Mouse (Mus musculus): ENCODE data around the gene Efhc1. TPM values are rescaled to one million over a fixed set of nuclear protein-coding genes. Genes with fewer than 3 reads are reported as not detected.

Gene Efhc1
- polyA plus RNA-seq (2012; rRNA removed): 0.55 and 2.6 TPM in 2 replicates

DNA sequence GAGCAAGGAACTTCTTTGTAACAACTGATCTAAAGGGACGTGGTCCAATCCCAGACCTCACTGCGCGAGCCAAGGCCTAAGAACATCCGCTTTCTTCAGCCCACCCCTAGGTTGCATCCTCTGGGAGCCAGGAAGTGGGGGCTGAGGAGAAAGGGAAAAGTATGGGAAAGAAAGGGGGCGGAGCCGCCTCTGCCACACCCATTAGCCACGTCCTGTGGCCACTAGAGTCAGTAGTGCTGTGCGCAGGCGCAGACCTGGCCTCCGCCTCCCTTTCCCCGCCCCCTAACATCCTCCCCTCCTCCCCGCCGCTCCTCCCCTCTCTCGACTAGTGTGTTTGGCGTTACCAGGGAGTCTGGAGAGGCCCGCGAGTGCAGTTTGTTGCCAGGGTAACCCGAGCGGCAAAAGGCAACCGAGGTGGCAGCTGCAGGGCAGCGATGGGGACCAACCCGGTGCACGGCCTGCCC lies at the start of gene Efhc1:
Gene Efhc1 (plus strand): TSS at position 327 of the 464 bp plus-strand sequence.
- no peaks in the 10 kb centered on the region for H3K27me3 ChIP-seq (ENCODE audit: control insufficient read depth, insufficient read depth, low read length)
- peaks cover 11% of the 10 kb centered on the region for H3K4me1 ChIP-seq (replicated peaks; ENCODE audit: control insufficient read depth, insufficient read depth, low read length)
- H3K4me3 ChIP-seq (ENCODE audit: control insufficient read depth, insufficient read depth, low read length): peak within 1 kb of the TSS; percentile 42
- no peak for TF ChIP-seq CTCF (IDR thresholded peaks at IDR 0.05; ENCODE audit: borderline replicate concordance, control insufficient read depth, extremely low read depth, insufficient read depth, low read length, poor library complexity)
- no peak; the same call in 1 of the 2 replicates for TF ChIP-seq POLR2A (IDR thresholded peaks at IDR 0.05; ENCODE audit: control insufficient read depth, extremely low read depth, insufficient read depth, low read length, poor library complexity)
- no peaks in the 10 kb centered on the region for H3K36me3 ChIP-seq (ENCODE audit: control insufficient read depth, insufficient read depth, low read length)
- WGBS: 9% methylated on average over 22 of the region's 23 CpGs
- H3K27ac ChIP-seq (ENCODE audit: control insufficient read depth, insufficient read depth, low read length): no peak within 1 kb of the TSS
- DNase-seq: peak; percentile 85

DNA sequence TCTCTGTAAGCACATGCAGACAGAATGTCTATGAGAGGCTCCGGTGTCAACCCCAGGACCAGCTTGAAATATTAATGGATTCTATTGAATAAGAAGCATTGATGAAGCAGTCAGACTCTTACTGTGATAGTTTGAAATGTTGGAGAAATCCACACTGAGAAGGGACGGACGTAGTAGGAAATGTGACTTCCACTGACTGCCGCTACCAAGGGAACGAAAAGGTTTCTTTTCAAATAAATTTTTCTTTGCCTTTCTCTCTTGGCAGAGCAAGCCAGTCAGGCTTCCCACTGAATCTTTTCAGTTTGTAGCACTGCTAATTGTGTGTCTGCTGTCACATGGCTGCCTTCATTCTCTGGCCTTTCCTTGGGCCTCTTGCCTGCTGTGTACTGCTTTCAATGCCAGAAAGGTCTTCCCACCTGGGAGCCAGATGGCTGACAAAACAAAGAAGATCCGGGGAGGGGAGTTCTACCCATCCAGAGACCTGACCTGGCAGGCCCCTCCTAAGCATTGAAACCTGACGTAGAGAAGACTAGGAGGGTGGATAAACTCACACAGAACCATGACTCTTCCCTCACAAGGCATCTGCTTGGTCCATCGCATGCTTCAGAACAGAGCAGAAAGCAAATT lies 45.8 kb upstream of the Efhc1 start:
- TF ChIP-seq CTCF (IDR thresholded peaks at IDR 0.05; ENCODE audit: borderline replicate concordance, control insufficient read depth, extremely low read depth, insufficient read depth, low read length, poor library complexity) (no peak), POLR2A (IDR thresholded peaks at IDR 0.05; ENCODE audit: control insufficient read depth, extremely low read depth, insufficient read depth, low read length, poor library complexity) (no peak)
- Histone ChIP-seq H3K4me1 (replicated peaks; ENCODE audit: control insufficient read depth, insufficient read depth, low read length) (no peaks in the 10 kb centered on the region), H3K27ac (ENCODE audit: control insufficient read depth, insufficient read depth, low read length) (no peak overlapping the region), H3K36me3 (ENCODE audit: control insufficient read depth, insufficient read depth, low read length) (no peaks in the 10 kb centered on the region), H3K27me3 (ENCODE audit: control insufficient read depth, insufficient read depth, low read length) (no peaks in the 10 kb centered on the region), H3K4me3 (ENCODE audit: control insufficient read depth, insufficient read depth, low read length) (no peak overlapping the region)
- WGBS: 97% methylated on average over 8 of the region's 8 CpGs
- DNase-seq: no peak

DNA sequence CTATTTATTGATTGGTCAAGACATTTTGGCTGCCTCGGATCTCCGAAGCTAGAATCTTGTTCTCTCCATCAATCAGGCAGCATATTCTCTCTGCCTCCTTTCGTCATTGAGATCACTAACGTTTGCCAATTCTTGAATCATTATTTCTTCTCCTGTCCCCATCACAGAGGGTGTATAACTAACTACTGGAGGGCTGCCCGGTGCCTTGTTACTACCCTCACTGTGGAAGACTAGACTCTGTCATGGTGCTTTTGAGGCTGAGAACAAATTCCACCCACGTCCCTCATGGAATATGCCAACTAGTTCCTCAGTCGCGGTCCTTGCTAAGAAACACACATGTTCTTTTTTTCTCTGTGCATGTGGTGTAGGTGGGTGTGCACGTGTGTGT lies 45.3 kb upstream of the Efhc1 start:
- TF ChIP-seq CTCF (IDR thresholded peaks at IDR 0.05; ENCODE audit: borderline replicate concordance, control insufficient read depth, extremely low read depth, insufficient read depth, low read length, poor library complexity) (no peak), POLR2A (IDR thresholded peaks at IDR 0.05; ENCODE audit: control insufficient read depth, extremely low read depth, insufficient read depth, low read length, poor library complexity) (no peak)
- no peaks in the 10 kb centered on the region for H3K27me3 ChIP-seq (ENCODE audit: control insufficient read depth, insufficient read depth, low read length)
- no peaks in the 10 kb centered on the region for H3K4me1 ChIP-seq (replicated peaks; ENCODE audit: control insufficient read depth, insufficient read depth, low read length)
- no peak overlapping the region for H3K4me3 ChIP-seq (ENCODE audit: control insufficient read depth, insufficient read depth, low read length)
- no peaks in the 10 kb centered on the region for H3K36me3 ChIP-seq (ENCODE audit: control insufficient read depth, insufficient read depth, low read length)
- no peak overlapping the region for H3K27ac ChIP-seq (ENCODE audit: control insufficient read depth, insufficient read depth, low read length)
- no peak for DNase-seq
- 96% methylated on average over 9 of the region's 9 CpGs for WGBS

GRCm38 (mm10) chr1:20908541-20908940 lies 42.9 kb upstream of the Efhc1 start:
- Histone ChIP-seq H3K27ac (ENCODE audit: control insufficient read depth, insufficient read depth, low read length) (no peak overlapping the region; the same call in 1 of the 2 replicates), H3K4me3 (ENCODE audit: control insufficient read depth, insufficient read depth, low read length) (no peak overlapping the region), H3K36me3 (ENCODE audit: control insufficient read depth, insufficient read depth, low read length) (no peaks in the 10 kb centered on the region), H3K27me3 (ENCODE audit: control insufficient read depth, insufficient read depth, low read length) (no peaks in the 10 kb centered on the region), H3K4me1 (replicated peaks; ENCODE audit: control insufficient read depth, insufficient read depth, low read length) (peaks cover 8% of the 10 kb centered on the region)
- 69% methylated on average over 4 of the region's 4 CpGs for WGBS
- TF ChIP-seq CTCF (IDR thresholded peaks at IDR 0.05; ENCODE audit: borderline replicate concordance, control insufficient read depth, extremely low read depth, insufficient read depth, low read length, poor library complexity): no peak
- no peak for TF ChIP-seq POLR2A (IDR thresholded peaks at IDR 0.05; ENCODE audit: control insufficient read depth, extremely low read depth, insufficient read depth, low read length, poor library complexity)
- DNase-seq: no peak

DNA sequence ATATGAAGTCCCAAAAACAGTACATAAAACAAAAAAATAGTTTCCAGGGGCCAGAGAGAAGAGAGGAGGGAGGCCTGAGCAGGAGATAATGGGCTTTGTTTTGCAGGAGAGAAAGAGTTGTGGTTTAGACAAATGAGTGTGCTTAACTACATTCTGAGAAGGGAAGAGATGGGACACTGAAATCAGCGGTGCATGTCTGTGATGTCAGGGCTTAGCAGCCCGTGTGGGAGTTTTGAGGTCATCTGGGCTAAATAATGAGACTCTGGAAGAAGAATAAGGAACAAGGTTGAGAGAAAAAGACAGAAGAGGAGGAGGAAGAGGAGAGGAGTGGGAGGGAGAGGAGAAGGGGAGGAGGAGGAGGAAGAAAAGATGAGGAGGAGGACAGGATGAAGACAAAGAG lies 39.3 kb upstream of the Efhc1 start:
- Histone ChIP-seq H3K27me3 (ENCODE audit: control insufficient read depth, insufficient read depth, low read length) (no peaks in the 10 kb centered on the region), H3K27ac (ENCODE audit: control insufficient read depth, insufficient read depth, low read length) (no peak overlapping the region), H3K4me3 (ENCODE audit: control insufficient read depth, insufficient read depth, low read length) (no peak overlapping the region), H3K4me1 (replicated peaks; ENCODE audit: control insufficient read depth, insufficient read depth, low read length) (peaks cover 8% of the 10 kb centered on the region), H3K36me3 (ENCODE audit: control insufficient read depth, insufficient read depth, low read length) (no peaks in the 10 kb centered on the region)
- TF ChIP-seq CTCF (IDR thresholded peaks at IDR 0.05; ENCODE audit: borderline replicate concordance, control insufficient read depth, extremely low read depth, insufficient read depth, low read length, poor library complexity) (no peak), POLR2A (IDR thresholded peaks at IDR 0.05; ENCODE audit: control insufficient read depth, extremely low read depth, insufficient read depth, low read length, poor library complexity) (no peak)
- no peak for DNase-seq
- 4% methylated on average over 2 of the region's 2 CpGs for WGBS

GRCm38 (mm10) chr1:20912527-20913171 lies 38.8 kb upstream of the Efhc1 start:
- H3K36me3 ChIP-seq (ENCODE audit: control insufficient read depth, insufficient read depth, low read length): no peaks in the 10 kb centered on the region
- no peak overlapping the region for H3K4me3 ChIP-seq (ENCODE audit: control insufficient read depth, insufficient read depth, low read length)
- peak; percentile 25 for DNase-seq
- H3K27ac ChIP-seq (ENCODE audit: control insufficient read depth, insufficient read depth, low read length): no peak overlapping the region
- H3K27me3 ChIP-seq (ENCODE audit: control insufficient read depth, insufficient read depth, low read length): no peaks in the 10 kb centered on the region
- peaks cover 8% of the 10 kb centered on the region for H3K4me1 ChIP-seq (replicated peaks; ENCODE audit: control insufficient read depth, insufficient read depth, low read length)
- 8% methylated on average over 13 of the region's 13 CpGs for WGBS
- TF ChIP-seq POLR2A (IDR thresholded peaks at IDR 0.05; ENCODE audit: control insufficient read depth, extremely low read depth, insufficient read depth, low read length, poor library complexity) (no peak), CTCF (IDR thresholded peaks at IDR 0.05; ENCODE audit: borderline replicate concordance, control insufficient read depth, extremely low read depth, insufficient read depth, low read length, poor library complexity) (no peak)

Data from thymus, adult 2 months (tissue).